ENCODE assay signal across 8 mouse cellular contexts in genomic region chr11:20531682-20531991, GRCm38 (mm10). TPM values are rescaled to one million over a fixed set of nuclear protein-coding genes. Genes with fewer than 3 reads are reported as not detected.
DNase-seq lines count a peak whose midpoint lies in the region; ATAC-seq and TF ChIP-seq lines count a peak whose summit lies in the region.

No protein-coding gene starts in this region.

- TF ChIP-seq RAD21 in MEL (IDR thresholded peaks at IDR 0.05; ENCODE audit: low read depth, low read length): no peak

- H3K4me3 ChIP-seq in heart, embryonic 14.5 days (ENCODE audit: control insufficient read depth in 1 of 2, insufficient read depth in 1 of 2, low read depth in 1 of 2, low read length in 2 of 2): peak overlapping the region; percentile 58 to 83
- H3K4me3 ChIP-seq in MEL (ENCODE audit: control insufficient read depth in 1 of 2, insufficient read depth in 1 of 2, low read depth in 2 of 2, low read length in 2 of 2): peak overlapping the region; percentile 44 to 62
- H3K4me3 ChIP-seq in hindbrain, embryonic 13.5 days: peak overlapping the region; percentile 55
- H3K4me3 ChIP-seq in midbrain, embryonic 10.5 days: peak overlapping the region; percentile 69

- TF ChIP-seq EP300 in MEL (IDR thresholded peaks at IDR 0.05; ENCODE audit: low read depth in 1 of 2, low read length in 2 of 2): no peak

- no peak for TF ChIP-seq POLR2A in MEL (IDR thresholded peaks at IDR 0.05; ENCODE audit: control insufficient read depth in 1 of 2, insufficient read depth in 1 of 2, low read depth in 1 of 2, low read length in 2 of 2, poor library complexity in 1 of 2)

- peak overlapping the region; percentile 91 for H3K9ac ChIP-seq in heart, embryonic 14.5 days (ENCODE audit: low read length)
- peak overlapping the region; percentile 54 for H3K9ac ChIP-seq in MEL (ENCODE audit: control insufficient read depth, low read depth, low read length, poor library complexity, severe bottlenecking)
- peak overlapping the region; percentile 76 for H3K9ac ChIP-seq in hindbrain, embryonic 13.5 days

- peak overlapping the region; percentile 95 to 99 for H3K27ac ChIP-seq in heart, embryonic 14.5 days (replicated peaks in 1 of 2; ENCODE audit: control insufficient read depth in 1 of 2, insufficient read depth in 1 of 2, low read depth in 2 of 2, low read length in 2 of 2)
- H3K27ac ChIP-seq in MEL (ENCODE audit: control insufficient read depth, low read depth, low read length): no peak overlapping the region
- peak overlapping the region; percentile 55 for H3K27ac ChIP-seq in hindbrain, embryonic 13.5 days
- H3K27ac ChIP-seq in midbrain, embryonic 10.5 days (replicated peaks): peak overlapping the region; percentile 87

- H3K4me1 ChIP-seq in heart, embryonic 14.5 days (ENCODE audit: control insufficient read depth in 2 of 2, insufficient read depth in 2 of 2, low read length in 2 of 2): peaks cover 0 to 5% of the 10 kb centered on the region in 2 experiments; a peak in 3 of 4 replicates
- H3K4me1 ChIP-seq in MEL (ENCODE audit: control insufficient read depth in 1 of 2, insufficient read depth in 2 of 2, low read length in 2 of 2): peaks cover 4 to 5% of the 10 kb centered on the region in 2 experiments; a peak in 3 of 4 replicates
- H3K4me1 ChIP-seq in hindbrain, embryonic 13.5 days (replicated peaks): peaks cover 14% of the 10 kb centered on the region
- H3K4me1 ChIP-seq in midbrain, embryonic 10.5 days: peaks cover 15% of the 10 kb centered on the region

- H3K4me2 ChIP-seq in heart, embryonic 14.5 days (ENCODE audit: low read length): peak overlapping the region; percentile 94
- peak overlapping the region; percentile 77 for H3K4me2 ChIP-seq in hindbrain, embryonic 13.5 days

- intact Hi-C loops in heart, postnatal 25 days (cut with DNase I): loop anchor here (5.0 kb wide), 1 partner anchor 74 kb away; no protein-coding TSS in a partner anchor

- no peaks in the 10 kb centered on the region for H3K36me3 ChIP-seq in heart, embryonic 14.5 days (ENCODE audit: control insufficient read depth, insufficient read depth, low read length)
- H3K36me3 ChIP-seq in MEL (ENCODE audit: control insufficient read depth in 1 of 2, insufficient read depth in 2 of 2, low read length in 2 of 2): peaks cover 0 to 7% of the 10 kb centered on the region in 2 experiments; a peak in 2 of 4 replicates
- H3K36me3 ChIP-seq in hindbrain, embryonic 13.5 days: no peaks in the 10 kb centered on the region
- no peaks in the 10 kb centered on the region for H3K36me3 ChIP-seq in midbrain, embryonic 10.5 days

- H3K9me3 ChIP-seq in heart, embryonic 14.5 days (ENCODE audit: control insufficient read depth, low read length): no peaks in the 10 kb centered on the region
- H3K9me3 ChIP-seq in MEL (replicated peaks; ENCODE audit: insufficient read depth, low read length): no peaks in the 10 kb centered on the region
- no peaks in the 10 kb centered on the region for H3K9me3 ChIP-seq in hindbrain, embryonic 13.5 days
- no peaks in the 10 kb centered on the region for H3K9me3 ChIP-seq in midbrain, embryonic 10.5 days (replicated peaks)

- H3K27me3 ChIP-seq in heart, embryonic 14.5 days (ENCODE audit: control insufficient read depth, insufficient read depth, low read length): no peaks in the 10 kb centered on the region
- H3K27me3 ChIP-seq in MEL (ENCODE audit: control insufficient read depth in 1 of 2, insufficient read depth in 2 of 2, low read length in 2 of 2): no peaks in the 10 kb centered on the region
- H3K27me3 ChIP-seq in hindbrain, embryonic 13.5 days: no peaks in the 10 kb centered on the region
- 0 out of 2 replicates have a peak, but pooled peaks cover 8% of the 10 kb centered on the region for H3K27me3 ChIP-seq in midbrain, embryonic 10.5 days (ENCODE audit: low read depth, poor library complexity, severe bottlenecking)

- no peak for ATAC-seq in heart, embryonic 14.5 days (ENCODE audit: insufficient number of reproducible peaks, insufficient read depth, low FRiP score, low read depth)
- no peak; the same call in 1 of the 2 replicates for ATAC-seq in hindbrain, embryonic 13.5 days (ENCODE audit: low FRiP score)

- 0% methylated on average over 1 of the region's 1 CpGs for WGBS in heart, embryonic 14.5 days
- WGBS in hindbrain, embryonic 13.5 days: 29% methylated on average over 1 of the region's 1 CpGs
- WGBS in midbrain, embryonic 10.5 days: 28% methylated on average over 1 of the region's 1 CpGs

- TF ChIP-seq CTCF in MEL (IDR thresholded peaks at IDR 0.05 in 2 of 3, conservative IDR thresholded peaks at IDR 0.05 in 1 of 3; ENCODE audit: control insufficient read depth in 1 of 3, insufficient read depth in 1 of 3, low read depth in 2 of 3, low read length in 3 of 3, poor library complexity in 1 of 3, severe bottlenecking in 1 of 3): no peak

- H3K79me2 ChIP-seq in MEL (ENCODE audit: control insufficient read depth, insufficient read depth, low read length, poor library complexity): no peaks in the 10 kb centered on the region

- no peak for DNase-seq in heart, postnatal 25 days (ENCODE audit: low spot score)
- DNase-seq in MEL (ENCODE audit: low read depth, low spot score) (peak; percentile 37), MN1 (ENCODE audit: low spot score) (no peak)
- no peak for DNase-seq in midbrain, embryonic 10.5 days (ENCODE audit: low spot score)
- DNase-seq in ovary, postnatal 36 days (ENCODE audit: low spot score): no peak
- DNase-seq in thymus, postnatal 10 days (ENCODE audit: low spot score in 2 of 2): no peak

TF ChIP-seq in MEL, 35 proteins besides CTCF, POLR2A, EP300 and RAD21:
- no peak for TF ChIP-seq ELF1 (IDR thresholded peaks at IDR 0.05; ENCODE audit: low read depth, low read length)
- no peak for TF ChIP-seq KAT2A (conservative IDR thresholded peaks at IDR 0.05; ENCODE audit: low read depth, low read length)
- TF ChIP-seq RCOR1 (IDR thresholded peaks at IDR 0.05; ENCODE audit: low read depth, low read length): no peak
- TF ChIP-seq NRF1 (IDR thresholded peaks at IDR 0.05; ENCODE audit: insufficient read depth, low read depth, low read length, poor library complexity, severe bottlenecking): no peak
- no peak for TF ChIP-seq USF2 (IDR thresholded peaks at IDR 0.05; ENCODE audit: borderline replicate concordance in 1 of 2, insufficient read depth in 1 of 2, low read depth in 1 of 2, low read length in 2 of 2)
- no peak for TF ChIP-seq USF1 (IDR thresholded peaks at IDR 0.05; ENCODE audit: low read depth, low read length)
- no peak for TF ChIP-seq GATA1 (IDR thresholded peaks at IDR 0.05; ENCODE audit: low read depth, low read length)
- no peak for TF ChIP-seq MXI1 (IDR thresholded peaks at IDR 0.05; ENCODE audit: low read depth, low read length)
- no peak for TF ChIP-seq MEF2A (IDR thresholded peaks at IDR 0.05; ENCODE audit: extremely low read depth, insufficient replicate concordance, low read depth, low read length, poor library complexity, severe bottlenecking)
- no peak for TF ChIP-seq BHLHE40 (IDR thresholded peaks at IDR 0.05; ENCODE audit: borderline replicate concordance, low read depth, low read length)
- no peak for TF ChIP-seq NELFE (IDR thresholded peaks at IDR 0.05; ENCODE audit: low read depth, low read length)
- TF ChIP-seq MAZ (IDR thresholded peaks at IDR 0.05; ENCODE audit: low read depth, low read length): no peak; the same call in 1 of the 2 replicates
- no peak for TF ChIP-seq CHD1 (IDR thresholded peaks at IDR 0.05; ENCODE audit: low read depth, low read length)
- TF ChIP-seq ETS1 (IDR thresholded peaks at IDR 0.05; ENCODE audit: low read depth, low read length): no peak

RNA-seq across cellular contexts. Expression of gene Sertad2, which starts 11.4 kb away (rescaled TPM):
- 33.5 and 36.9 TPM in 2 replicates for polyA plus RNA-seq in heart, embryonic 14.5 days (2014; fragmentation: Nextera tagmentation; extraction: Ambion mirVana)
- 10 to 100 TPM; 18.0 to 21.5 TPM for total RNA-seq in heart, postnatal 25 days (2021)
- 7.0 TPM in 2 replicates for total RNA-seq in MEL (2012; rRNA removed)
- polyA plus RNA-seq in MEL (2012; ENCODE audit: insufficient read depth in 1 of 2, insufficient read length in 2 of 2, low read depth in 1 of 2, low replicate concordance in 2 of 2, missing spikeins in 1 of 2): 10 to 100 TPM in 1 of 2 experiments, not detected in 1; 11.5 TPM
- polyA plus RNA-seq in hindbrain, embryonic 13.5 days (2015; fragmentation: Nextera tagmentation; extraction: Ambion mirVana): 32.7 and 34.9 TPM in 2 replicates
- polyA plus RNA-seq in midbrain, embryonic 10.5 days (2016; fragmentation: Nextera tagmentation; extraction: Ambion mirVana): 30.3 and 36.7 TPM in 2 replicates
